Mouse (Mus musculus): ENCODE data around the gene Ube2v1. TPM values are rescaled to one million over a fixed set of nuclear protein-coding genes. Genes with fewer than 3 reads are reported as not detected.
"Not testable (repeated sequence)": the region's sequence is repeated elsewhere in the genome, so short reads cannot be mapped to it uniquely, and the experiment has no call there.

Ube2v1 gene
- total RNA-seq, 1 experiment from 2014 or later = 55.2 TPM

DNA sequence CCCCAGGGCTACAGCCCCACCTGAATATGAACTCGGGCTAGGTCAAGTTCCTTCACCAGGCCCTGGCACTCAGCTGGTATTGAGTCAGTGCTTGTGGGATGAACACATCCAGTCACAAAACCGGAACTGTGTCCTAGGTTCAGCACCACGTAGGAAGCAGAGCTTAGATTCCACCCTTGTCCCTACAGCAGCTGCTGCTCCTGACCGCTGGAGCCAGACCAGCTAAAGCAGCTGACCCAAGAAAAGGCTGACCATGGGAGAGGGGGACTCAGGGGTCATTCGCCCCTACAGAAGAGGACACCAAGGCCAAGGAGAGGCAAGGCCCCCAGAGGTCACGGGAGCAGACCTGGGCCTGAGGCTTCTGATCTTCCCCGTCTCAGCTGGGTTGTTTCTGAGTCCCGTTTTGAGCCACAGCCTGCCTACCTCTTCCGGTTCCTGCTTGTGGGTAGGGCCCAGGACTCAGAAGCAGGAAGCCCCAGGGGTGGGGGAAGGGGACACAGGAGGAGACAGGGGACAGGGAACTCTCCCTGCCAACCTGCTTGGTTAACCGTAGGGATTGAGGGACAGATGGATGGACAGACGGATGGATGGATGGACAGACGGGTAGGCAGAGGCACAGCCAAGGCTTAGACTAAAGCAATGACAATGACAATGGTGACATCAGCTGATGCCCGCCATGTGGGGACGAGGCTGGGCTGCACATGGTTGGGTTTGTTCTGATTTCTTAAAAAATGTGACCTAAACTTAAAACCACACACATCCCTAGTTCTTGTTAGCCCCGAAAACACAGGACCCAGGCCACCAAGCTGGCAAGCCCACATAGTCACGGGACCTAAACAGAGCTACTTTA, 25.0 kb upstream of the Ube2v1 start:
- peak; percentile 74 for ATAC-seq (ENCODE audit: extremely low read depth, insufficient number of reproducible peaks, low FRiP score, poor library complexity, severe bottlenecking)

DNA sequence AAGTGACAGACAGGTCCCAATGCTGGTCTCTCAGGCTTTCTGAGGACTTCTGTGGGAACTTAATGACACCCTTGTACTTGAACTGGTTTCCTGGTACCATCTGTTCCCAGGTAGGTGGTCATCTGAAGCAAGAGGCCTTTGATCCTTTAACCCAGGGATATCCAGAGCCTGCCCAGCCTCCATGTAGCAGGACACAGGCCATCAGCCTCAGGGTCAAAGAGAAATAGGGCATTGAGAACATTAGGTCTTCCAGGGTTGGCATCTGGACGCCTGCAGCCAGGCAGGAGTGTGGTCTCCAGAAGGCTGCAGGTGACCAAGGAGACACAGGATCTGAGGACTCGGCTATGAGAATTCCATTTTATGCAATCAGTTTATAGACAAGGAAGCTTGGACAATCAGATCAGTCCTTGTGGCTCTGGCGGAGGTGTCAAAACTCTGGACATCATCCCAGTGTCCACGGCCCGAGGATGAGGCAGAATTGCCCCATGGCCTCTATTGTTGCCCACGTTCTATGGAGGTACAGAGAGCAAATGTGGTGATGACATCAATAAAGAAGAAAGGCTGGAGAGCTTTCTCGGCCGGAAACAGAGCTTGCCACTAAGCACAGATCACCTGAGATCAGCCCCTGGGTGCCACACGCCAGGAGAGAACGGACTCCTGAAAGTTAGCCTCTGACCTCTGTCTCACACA, 23.2 kb upstream of the Ube2v1 start:
- ATAC-seq (ENCODE audit: extremely low read depth, insufficient number of reproducible peaks, low FRiP score, poor library complexity, severe bottlenecking) = no peak

DNA sequence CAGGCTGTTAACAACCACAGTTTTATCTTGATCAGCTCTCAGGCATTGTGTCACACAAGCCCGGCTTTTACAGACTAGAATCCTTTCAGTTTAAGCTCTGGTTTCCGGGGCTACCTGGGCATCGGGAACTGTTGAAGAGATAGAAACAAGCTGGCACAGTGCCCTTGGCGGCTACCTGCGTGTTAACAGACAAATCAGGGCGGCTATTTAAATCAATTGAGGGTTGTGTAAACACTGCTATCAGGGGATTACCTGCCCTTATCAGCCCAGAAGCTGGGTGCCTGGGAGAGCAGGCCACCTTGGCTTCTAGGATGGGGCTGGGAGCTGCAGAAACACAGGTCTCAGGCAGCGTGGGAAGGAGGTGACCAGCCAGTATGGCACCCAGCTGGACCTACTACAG, 20.8 kb upstream of the Ube2v1 start:
- ATAC-seq (ENCODE audit: extremely low read depth, insufficient number of reproducible peaks, low FRiP score, poor library complexity, severe bottlenecking) = no peak

DNA sequence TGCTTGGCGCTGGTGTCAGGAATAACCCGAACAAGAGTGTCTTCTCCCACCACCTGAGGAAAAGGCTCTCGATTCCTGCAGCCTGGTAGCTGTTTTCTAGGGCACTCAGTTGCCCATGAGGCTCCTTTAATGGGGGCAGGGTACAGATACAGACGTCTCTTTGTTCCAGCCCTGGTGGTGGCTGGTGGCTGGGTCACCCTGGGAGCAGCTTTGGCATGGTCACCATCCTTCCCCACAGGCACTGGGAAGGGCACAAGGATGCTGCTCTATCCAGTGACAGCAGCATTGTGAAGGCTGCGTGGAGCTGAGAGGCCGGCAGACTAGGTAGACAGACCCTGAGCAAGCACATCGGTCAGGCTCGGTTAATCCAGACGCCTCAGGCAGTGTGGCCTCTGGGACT, 19.7 kb upstream of the Ube2v1 start:
- ATAC-seq (ENCODE audit: extremely low read depth, insufficient number of reproducible peaks, low FRiP score, poor library complexity, severe bottlenecking) = no peak

DNA sequence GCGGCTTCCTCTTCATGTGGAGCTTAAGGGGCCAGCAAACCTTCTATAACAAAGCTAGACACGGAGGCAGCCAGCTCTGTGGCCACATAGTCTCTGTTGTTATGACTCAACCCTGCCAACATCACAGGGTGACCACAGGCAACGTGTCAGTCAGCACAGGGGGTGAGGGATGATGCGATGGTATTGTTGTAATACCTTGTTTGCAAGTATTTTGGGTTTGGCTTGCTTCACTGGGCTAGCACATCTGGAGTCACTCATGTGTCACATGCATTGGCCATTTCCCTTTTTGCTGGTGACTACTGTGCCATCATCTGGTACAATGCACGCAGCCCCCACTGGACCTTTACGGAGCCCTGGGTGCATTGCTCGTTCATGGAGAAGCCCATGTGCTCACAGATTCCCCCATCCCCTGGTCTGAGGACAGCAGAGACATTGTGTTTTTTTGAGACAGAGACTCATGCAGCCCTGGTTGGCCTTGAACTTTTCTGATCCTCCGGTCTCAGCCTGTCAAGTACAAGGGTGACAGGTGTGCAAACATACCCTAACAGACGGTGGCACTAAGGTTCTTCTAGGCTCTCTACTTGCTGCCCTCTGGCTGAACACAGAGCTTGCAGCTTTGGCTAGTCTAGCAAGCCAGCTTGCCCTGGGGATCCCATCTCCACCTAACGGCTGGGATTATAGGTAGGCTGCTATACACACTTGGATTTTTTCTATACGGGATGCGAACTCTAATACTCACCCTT, 17.6 kb upstream of the Ube2v1 start:
- ATAC-seq (ENCODE audit: extremely low read depth, insufficient number of reproducible peaks, low FRiP score, poor library complexity, severe bottlenecking) = peak; percentile 87

DNA sequence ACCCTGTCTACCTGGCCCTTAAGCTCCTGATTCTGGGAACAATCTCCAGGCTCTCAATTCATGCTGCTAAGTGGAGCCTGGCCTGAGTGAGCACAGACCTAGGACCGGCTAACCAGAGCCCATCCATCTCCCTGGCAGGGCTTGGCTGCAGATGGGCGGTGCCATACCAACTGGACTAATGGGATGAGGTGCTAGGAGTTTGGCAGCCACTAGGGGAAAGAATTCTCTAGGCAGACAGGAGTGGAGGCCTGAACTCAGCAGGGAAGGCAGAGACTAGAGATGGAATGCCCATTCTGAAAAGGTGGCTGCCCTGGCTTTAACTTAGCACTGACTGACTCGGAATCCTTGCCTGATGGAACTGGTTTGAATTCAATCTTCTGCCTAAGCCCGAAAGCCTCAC, 14.5 kb upstream of the Ube2v1 start:
- no peak for ATAC-seq (ENCODE audit: extremely low read depth, insufficient number of reproducible peaks, low FRiP score, poor library complexity, severe bottlenecking)

DNA sequence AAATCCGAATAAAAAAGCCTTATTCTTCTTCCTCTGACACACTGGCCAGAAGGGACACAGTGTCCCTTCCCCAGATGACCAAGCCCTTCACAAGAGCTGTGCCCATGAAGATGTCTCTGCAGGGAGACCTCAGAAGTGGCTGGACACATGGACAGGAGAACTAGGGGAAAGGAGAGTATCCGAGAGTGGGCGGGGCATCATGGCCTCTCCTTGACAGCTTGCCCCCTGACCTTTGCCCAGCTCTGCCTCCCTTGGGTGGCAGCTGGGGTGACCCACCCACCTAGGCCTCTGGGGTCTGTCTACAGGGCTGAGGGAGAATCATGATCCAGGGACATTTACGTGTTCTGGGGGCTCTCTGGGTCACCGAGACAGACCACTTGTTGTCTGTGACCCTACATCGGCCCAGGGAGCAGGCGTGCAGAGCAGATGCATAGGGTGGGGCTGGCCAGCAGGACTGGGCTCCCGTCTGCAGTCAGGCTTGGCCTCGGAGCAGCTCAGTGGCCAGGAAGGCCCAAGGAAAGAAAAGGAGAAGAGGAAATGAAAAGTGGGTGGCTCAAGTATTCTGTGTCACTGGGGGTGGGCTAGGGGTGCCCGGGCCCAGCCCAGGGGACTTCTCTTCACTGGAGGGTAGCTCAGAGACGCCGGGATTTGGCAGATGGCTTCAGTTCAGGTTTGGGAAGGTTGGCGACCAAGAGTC, 11.6 kb upstream of the Ube2v1 start:
- not testable (repeated sequence) for ATAC-seq (ENCODE audit: extremely low read depth, insufficient number of reproducible peaks, low FRiP score, poor library complexity, severe bottlenecking)

DNA sequence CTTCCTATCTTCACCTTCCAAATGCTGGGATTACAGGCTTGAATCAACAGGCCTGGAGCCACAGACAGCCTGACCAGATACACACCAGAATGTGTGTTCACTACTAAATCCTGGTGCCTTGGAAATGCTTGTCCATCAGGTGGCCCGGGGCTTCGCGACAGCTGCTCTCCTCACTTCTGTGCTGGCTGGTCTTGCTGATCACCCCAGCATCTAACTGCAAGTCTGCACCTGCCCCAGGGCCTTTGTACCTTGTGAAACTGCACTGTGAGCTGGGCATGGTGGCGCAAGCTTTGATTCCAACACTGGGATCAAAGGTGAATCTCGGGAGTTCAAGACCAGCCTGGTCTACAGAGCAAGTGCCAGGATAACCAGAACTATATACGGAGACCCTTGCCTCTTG, 10.3 kb upstream of the Ube2v1 start:
- ATAC-seq (ENCODE audit: extremely low read depth, insufficient number of reproducible peaks, low FRiP score, poor library complexity, severe bottlenecking) = no peak

DNA sequence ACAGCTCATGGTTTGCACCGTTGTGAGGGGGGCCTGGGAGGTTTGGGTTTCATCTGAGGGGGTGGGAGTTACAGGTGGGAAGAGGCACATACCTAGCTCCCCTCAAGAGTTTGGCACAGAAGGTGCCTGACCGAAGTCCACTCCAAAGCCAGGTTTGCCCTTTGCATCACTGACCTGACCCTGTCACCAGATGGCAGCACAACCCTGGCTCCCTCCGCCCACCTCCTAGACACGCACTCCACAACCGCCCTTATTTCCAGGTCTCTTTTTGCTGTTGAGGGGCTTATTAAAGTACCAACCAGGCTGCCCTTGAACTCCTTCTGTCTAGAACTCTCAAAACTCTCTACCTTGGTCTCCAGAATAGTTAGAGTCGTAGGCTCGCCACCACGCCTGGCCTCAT, 9.4 kb upstream of the Ube2v1 start:
- ATAC-seq (ENCODE audit: extremely low read depth, insufficient number of reproducible peaks, low FRiP score, poor library complexity, severe bottlenecking) = peak; percentile 68

DNA sequence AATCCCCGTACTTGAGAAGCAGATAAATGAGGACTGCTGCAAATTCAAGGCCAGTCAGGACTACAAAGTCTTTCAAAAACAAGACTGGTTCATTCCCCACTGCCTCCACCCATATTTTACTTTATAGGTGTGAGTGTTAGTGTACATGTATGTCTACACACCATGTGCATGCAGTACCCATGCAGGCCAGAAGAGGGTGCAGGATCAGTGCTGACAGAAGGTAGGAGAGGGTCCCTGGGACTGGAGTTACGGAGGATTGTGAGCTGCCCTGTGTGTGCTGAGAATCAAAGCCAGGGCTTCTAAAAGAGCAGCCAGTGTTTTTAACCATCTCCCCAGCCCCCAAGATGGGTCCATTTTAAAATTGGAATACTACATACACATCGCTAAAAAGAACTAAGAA, 8.4 kb upstream of the Ube2v1 start:
- 0 out of 2 replicates have a peak, but pooled peaks have one; percentile 25 for ATAC-seq (ENCODE audit: extremely low read depth, insufficient number of reproducible peaks, low FRiP score, poor library complexity, severe bottlenecking)

DNA sequence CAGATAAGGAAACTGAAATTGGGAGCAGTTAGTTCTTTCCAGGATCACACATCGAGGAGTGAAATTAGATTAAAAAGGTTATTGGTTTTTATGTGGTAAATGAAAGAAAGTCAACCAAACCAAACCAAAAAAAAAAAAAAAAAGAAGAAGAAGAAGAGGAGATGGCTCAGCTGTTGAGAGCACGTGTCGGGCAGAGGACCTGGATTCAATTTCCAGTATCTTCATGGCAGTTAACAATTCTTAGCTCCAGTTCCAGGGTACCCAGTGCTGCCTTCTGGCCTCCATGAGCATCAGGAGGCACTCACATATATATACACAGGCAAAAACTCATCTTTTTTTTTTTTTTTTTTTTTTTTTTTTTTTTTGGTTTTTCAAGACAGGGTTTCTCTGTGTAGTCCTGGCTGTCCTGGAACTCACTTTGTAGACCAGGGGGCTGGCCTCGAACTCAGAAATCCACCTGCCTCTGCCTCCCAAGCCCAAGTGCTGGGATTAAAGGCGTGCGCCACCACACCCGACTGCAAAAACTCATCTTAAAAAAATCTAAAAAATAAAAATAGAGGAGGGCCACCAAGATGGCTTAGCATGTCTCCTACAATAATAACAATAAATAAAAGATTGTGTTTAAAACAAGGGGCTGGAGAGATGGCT, 3.1 kb upstream of the Ube2v1 start:
- no peak for ATAC-seq (ENCODE audit: extremely low read depth, insufficient number of reproducible peaks, low FRiP score, poor library complexity, severe bottlenecking)

DNA sequence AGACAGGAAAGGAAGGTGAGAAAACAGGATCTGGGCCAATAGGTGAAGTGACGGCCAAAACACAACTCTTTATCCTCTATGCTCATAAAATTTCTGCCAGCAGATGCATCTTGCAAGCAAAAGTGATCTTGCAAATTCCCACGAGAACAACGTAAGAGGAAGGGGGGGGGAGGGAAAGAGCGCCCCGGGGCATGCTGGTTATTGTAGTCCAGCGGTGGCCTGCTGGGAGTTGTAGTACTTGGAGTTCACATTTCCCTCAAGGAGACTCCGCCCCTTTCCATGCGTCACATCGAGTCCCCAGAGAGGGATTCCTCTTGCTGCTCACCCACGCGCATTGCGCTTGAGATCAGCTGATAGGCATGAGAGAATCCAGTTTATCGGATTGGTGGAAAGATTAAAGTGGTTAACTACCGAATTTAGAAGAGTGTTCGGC, 2.5 kb upstream of the Ube2v1 start:
- ATAC-seq (ENCODE audit: extremely low read depth, insufficient number of reproducible peaks, low FRiP score, poor library complexity, severe bottlenecking) = peak; percentile 87

DNA sequence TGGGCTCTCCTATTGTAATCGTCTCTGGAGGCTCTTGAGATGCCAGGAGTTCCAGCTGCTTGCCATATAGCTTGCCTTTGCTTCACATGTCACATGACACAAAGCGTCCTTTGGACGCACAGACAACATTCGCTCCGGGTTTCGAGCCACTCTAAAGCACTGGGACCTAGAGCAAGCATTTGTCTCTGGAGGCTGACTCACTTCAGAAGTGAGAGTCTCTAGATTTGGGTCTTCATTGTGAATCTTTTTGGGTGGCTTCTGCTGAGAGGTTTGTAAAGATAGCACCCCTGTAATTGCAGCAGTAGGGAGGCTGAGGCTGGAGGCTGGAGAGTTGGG, 1.6 kb upstream of the Ube2v1 start:
- no peak for ATAC-seq (ENCODE audit: extremely low read depth, insufficient number of reproducible peaks, low FRiP score, poor library complexity, severe bottlenecking)

DNA sequence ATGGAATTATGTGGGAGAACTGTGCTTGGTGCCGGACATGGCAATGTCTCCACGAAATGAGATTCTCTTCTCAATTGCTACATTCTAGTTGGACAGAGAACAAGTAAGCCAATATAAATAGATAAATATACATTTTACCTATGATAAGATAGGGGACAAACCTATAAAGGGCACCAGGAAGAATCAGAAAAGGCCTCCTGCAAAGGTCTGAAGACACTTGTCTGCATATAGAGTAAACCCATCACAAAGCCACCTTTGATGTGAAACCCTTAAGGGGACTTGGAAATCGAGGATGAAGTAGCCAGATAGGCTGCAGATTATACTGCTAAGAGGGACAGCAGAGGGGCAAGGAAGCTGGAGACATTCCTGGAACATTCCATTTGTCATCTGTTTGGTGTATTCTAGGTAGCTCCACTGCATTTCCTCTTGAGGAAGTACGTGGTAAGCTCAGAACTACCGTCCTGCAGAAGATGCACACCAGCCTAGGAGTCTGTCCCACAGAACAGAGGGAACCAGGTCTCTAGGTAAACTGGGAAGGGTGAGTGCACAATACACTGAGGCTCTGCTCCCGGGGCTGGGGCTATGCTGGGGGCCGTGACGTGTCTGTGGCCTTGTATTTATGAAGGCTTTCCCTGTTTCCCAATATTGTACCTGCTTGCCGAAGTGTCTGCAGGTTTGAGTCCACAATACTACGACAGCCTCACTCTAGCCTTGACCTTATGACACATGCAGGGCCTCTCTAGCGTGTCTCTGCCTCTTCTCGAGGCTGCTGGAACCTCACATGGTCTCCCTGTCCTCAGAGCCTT, 1.0 kb upstream of the Ube2v1 start:
- ATAC-seq (ENCODE audit: extremely low read depth, insufficient number of reproducible peaks, low FRiP score, poor library complexity, severe bottlenecking) = no peak

DNA sequence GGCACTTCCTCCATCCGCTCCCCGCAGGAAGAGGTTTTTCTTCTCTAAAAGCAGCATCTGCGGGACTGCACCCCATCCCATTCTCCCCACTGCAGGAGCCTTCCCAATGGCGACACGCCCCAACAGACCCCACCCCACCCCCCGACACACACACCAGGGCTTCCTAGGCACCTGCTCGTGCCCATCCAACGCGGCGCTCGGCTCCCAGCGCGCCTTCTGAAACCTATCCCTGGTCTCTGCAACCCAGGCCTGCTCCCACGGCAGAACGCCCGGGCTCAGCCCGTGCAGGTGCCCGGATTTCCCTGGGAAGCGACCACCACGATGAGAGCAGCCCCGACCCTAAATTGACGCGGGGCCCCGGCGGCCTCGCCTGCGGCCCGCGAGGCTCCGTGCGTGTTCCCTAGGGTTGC, 709 bp downstream of the Ube2v1 start:
- no peak for ATAC-seq (ENCODE audit: extremely low read depth, insufficient number of reproducible peaks, low FRiP score, poor library complexity, severe bottlenecking)

DNA sequence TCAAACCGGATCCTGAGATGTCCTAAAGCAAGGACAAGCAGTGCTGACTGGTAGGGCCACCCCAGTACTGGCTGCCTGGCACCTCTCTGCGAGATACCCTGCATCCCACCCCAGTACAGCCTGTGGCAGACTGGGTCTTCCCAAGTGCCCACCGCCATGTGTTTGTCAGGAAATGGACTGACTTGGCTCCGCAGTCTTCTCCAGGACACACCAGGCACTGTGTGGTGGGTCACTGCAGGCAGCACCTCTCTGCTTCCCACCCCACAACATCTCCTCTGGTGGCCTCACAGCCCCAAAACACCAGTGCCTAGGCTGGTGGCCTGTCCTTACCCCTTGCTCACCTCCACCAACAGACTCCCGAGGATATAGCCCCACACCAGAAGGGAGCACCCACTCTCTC, 1.5 kb downstream of the Ube2v1 start:
- no peak for ATAC-seq (ENCODE audit: extremely low read depth, insufficient number of reproducible peaks, low FRiP score, poor library complexity, severe bottlenecking)

DNA sequence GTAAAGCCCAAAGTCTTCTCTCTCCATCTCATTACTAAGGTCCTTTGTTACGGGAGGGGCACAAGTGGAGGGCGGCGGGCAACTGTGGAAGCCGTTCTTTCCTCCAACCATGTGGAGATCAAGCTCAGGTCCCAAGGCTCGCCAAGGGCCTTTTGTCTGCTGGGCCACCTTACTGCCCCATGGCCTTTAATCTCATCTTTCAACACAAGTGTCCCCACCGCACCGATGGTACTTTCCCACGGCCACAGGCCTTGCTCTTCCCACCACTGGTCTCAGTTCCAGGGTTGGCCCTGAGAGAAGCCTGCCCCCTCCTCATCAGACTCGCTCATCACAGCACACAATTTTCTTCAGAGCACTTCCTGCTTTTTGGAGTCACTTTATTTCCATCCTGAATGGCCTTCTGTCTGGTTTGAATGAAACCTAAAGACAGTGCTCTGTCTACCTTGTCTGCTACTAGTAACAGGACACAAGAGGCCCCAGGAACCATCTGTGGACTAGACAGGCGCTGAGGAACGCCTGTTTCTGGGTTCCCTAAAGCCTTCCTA, 2.2 kb downstream of the Ube2v1 start:
- no peak for ATAC-seq (ENCODE audit: extremely low read depth, insufficient number of reproducible peaks, low FRiP score, poor library complexity, severe bottlenecking)

DNA sequence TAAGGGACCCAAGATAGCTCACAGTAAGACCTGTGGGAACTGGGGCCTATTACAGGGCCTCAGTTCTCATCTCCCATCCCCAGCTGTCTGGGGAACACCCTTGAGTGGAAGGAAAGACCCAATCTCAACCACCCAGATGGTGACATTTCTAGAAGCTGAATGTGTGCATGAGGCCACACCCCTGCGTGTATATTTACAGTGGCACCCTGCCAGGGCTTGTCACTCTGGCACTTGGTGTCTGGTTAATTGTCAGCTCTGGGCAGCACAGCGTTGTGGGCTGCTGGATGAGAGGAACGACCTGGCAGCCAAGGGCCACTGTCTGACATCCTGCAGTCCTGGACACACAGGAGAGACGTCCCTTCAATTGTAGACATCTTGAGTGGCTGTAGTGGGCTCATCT, 3.0 kb downstream of the Ube2v1 start:
- ATAC-seq (ENCODE audit: extremely low read depth, insufficient number of reproducible peaks, low FRiP score, poor library complexity, severe bottlenecking) = no peak

Data from neutrophil, adult 5-6 weeks (primary cell).